Mouse (Mus musculus) embryonic fibroblast, embryonic 13.5 days (primary cell): ENCODE data around the gene Fars2. TPM values are rescaled to one million over a fixed set of nuclear protein-coding genes. Genes with fewer than 3 reads are reported as not detected.

Experiments
- H3K27ac ChIP-seq: 2 replicates; pipeline ENCODE4 v1.5.1; 2012; ENCODE audit warnings: low read length, control low read depth, inconsistent platforms; ENCODE audit not compliant: insufficient read depth
- H3K4me1 ChIP-seq: 2 replicates; pipeline ENCODE4 v1.6.1; 2011; ENCODE audit warnings: low read length; ENCODE audit not compliant: control insufficient read depth, insufficient read depth
- H3K4me3 ChIP-seq: 2 replicates; pipeline ENCODE4 v1.5.1; 2011; ENCODE audit warnings: mild to moderate bottlenecking, control low read depth, low read length; ENCODE audit not compliant: insufficient read depth
- CTCF ChIP-seq: IDR thresholded peaks from 2 replicates; pipeline ENCODE4 v1.5.1; 2011; ENCODE audit warnings: mild to moderate bottlenecking, control low read depth, low read length, moderate library complexity, borderline replicate concordance; ENCODE audit not compliant: insufficient read depth
- POLR2A ChIP-seq: IDR thresholded peaks from 2 replicates; pipeline ENCODE4 v1.6.1; 2011; ENCODE audit warnings: low read depth, mild to moderate bottlenecking, control low read depth, low read length, moderate library complexity
- polyA plus RNA-seq: library from polyadenylated mRNA; stranded (reverse); fragments of >200 nt; gene quantifications from 2 replicates; pipeline ENCODE4 v1.2.4, GENCODE M21; 2011; ENCODE audit warnings: low read depth; ENCODE audit not compliant: missing spikeins, insufficient read length

Fars2 gene
- polyA plus RNA-seq, 1 experiment, result 16.0 TPM

DNA sequence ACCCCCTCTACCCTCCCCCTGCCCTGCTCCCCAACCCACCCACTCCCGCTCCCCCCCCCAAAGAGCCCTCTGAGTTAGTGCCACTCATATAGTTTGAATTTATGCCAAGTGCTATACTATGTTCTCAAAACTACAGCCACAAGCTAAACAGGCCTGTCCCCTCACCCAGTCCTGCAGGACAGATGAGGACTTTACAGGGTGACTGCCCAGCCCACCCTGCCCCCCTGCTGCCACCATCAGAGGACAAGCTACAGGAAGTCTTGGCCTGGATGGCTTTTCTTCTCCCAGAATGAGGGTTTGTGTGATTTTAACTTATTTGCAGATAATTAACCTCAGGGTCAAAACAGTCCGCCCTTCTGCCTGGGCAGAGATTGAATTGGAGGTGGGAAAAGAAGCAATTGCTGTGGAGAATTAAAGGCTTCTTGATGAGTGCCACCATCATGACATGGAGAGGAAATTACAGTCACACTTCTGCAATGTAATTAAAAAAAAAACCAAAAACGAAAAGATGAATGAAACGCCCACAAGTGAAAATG lies 383.2 kb downstream of the Fars2 start:
- Histone ChIP-seq H3K4me1 (no peaks in the 10 kb centered on the region), H3K27ac (no peak overlapping the region), H3K4me3 (no peak overlapping the region)
- TF ChIP-seq POLR2A (no peak), CTCF (no peak)

DNA sequence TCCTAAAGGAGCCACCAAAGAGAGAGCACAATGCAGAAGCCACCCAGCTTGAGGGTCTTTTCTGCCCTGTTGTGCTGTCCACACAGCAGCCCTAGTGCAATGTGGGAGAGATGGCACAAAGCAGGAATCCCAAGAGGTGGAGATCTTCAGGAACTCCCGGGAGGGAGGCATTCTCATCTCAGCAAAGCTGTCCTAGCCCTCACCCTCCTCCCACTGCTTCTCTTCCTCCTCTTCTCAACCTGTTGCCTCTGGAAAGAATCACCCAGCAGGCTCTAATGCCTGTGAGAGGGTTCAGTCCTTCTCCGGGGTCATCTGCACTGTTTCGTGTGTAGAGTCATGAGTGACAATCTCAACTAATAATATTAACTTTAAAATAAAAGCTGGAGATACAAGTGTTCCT lies 386.3 kb downstream of the Fars2 start:
- Histone ChIP-seq H3K4me1 (no peaks in the 10 kb centered on the region), H3K27ac (no peak overlapping the region), H3K4me3 (no peak overlapping the region)
- TF ChIP-seq CTCF (no peak), POLR2A (no peak)

DNA sequence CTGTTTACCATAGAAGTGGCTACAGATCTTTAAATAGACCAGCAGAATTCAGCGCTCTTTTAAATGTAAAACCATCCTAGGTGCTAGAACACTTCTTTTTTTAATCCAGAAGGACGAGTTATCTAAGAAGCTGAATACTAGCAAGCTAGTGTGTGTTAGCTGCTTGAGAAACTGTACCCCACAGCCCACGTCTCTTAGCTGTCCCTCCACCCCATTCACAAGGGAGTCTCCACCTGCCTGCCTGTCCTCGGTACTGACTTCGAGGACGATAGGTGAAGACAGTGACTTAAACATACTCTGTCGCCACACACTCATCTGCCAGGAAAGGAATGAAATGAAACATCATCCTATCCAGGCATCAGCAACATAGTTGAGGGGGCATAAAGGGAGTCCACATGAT lies 386.8 kb downstream of the Fars2 start:
- TF ChIP-seq CTCF (no peak), POLR2A (no peak)
- H3K27ac ChIP-seq, result no peak overlapping the region
- H3K4me3 ChIP-seq, result no peak overlapping the region
- H3K4me1 ChIP-seq, result no peaks in the 10 kb centered on the region

DNA sequence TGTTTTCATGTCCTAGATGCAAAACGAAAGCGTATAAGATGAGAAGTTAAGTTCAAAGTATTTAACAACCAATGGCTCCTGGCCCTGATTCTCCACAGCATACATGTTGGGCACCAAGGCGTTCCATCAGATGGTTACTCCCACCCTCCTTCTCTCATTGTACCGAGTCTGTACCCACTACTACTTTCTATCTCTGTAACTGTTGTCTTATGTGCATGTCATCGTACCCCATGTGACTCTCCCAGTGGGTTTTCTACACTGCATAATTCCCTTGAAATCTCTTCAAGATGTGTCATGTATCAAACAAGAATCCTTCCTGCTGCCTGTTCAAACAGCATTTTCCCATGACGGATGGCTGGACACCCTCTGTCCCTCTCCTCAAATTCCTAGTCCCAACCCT lies 388.5 kb downstream of the Fars2 start:
- Histone ChIP-seq H3K4me3 (no peak overlapping the region), H3K4me1 (no peaks in the 10 kb centered on the region), H3K27ac (no peak overlapping the region)
- TF ChIP-seq CTCF, result no peak
- TF ChIP-seq POLR2A, result no peak

DNA sequence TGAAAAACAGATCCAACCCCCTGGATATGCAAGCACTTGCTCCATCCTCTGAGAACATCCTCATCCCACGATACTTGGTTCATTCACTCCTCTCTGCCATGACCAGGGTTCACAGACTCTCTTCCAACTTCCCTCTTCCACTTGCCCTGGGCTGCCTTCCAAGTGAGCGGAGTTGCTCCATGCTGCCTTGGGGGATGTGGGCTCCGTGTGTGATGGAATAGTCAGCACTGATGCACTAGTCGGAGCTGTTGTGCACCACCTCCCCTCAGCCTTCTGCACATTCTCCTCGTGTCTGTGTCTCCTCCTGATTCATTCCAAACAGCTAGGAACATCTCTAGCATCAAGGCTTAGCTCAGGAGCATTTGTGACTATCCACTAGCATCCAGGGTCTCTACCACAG lies 389.1 kb downstream of the Fars2 start:
- Histone ChIP-seq H3K27ac (no peak overlapping the region), H3K4me1 (no peaks in the 10 kb centered on the region), H3K4me3 (no peak overlapping the region)
- TF ChIP-seq CTCF (no peak), POLR2A (no peak)

DNA sequence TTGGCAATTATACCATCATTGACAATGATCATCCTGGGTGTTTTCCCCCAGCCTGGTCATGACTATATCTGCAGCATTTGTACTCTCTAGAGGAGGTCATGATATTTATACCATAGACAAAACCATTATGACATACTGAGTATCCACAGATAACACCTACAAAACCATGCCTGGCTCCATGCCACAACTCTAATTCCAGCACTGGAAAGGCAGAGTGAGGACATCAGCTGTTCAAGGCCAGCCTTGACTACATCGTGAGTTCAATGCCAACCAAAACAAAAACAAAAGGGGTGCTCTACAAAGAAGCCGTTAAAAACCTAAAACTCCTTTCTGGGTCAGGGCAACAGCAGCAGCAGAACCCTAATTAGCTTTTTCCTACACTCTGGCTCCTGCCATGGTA lies 392.9 kb downstream of the Fars2 start:
- no peak for TF ChIP-seq POLR2A
- TF ChIP-seq CTCF, result no peak
- Histone ChIP-seq H3K4me3 (no peak overlapping the region), H3K4me1 (no peaks in the 10 kb centered on the region), H3K27ac (no peak overlapping the region)

DNA sequence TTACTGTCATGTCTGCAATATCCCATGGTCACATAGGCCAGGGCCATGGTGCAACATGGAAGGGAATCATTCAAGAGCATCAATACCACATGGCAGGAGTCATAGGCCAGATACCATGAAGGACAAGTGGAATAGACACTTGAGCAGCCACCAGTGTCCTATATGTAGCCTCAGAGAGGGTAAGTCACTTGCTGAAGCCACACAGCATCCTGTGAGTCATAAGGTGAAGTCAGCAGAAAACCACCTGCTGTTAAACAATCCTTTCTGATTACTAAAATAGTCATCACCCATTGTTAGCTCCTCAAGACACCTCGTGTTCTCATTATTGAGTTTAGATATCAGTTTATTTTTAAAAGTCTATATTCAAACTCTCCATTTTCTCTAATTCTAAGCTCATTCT lies 395.9 kb downstream of the Fars2 start:
- no peak overlapping the region for H3K4me3 ChIP-seq
- H3K4me1 ChIP-seq, result no peaks in the 10 kb centered on the region
- H3K27ac ChIP-seq, result no peak overlapping the region
- TF ChIP-seq CTCF (no peak), POLR2A (no peak)

DNA sequence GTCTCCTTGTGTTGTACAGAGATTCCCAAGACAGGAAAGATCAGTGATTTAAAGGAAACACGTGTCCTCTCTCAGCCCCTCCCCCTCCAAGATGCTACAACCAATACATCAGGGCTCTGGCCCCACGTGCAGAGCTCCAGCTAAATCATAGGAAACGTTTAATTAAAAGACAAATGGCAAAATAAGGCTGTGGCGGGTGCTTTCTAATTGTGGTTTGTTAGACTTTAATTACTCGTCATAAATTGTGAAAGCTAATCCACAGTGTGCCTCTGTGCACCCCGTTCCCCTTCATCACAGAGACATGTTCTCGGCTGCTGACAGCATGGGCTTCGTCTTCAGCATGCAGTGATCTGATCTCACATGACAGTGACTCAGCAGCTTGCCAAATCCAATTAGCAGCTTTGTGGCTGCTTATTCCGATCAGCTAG lies 400.9 kb downstream of the Fars2 start:
- H3K4me3 ChIP-seq, result no peak overlapping the region
- H3K4me1 ChIP-seq, result no peaks in the 10 kb centered on the region
- TF ChIP-seq POLR2A (no peak), CTCF (no peak)
- H3K27ac ChIP-seq, result no peak overlapping the region

DNA sequence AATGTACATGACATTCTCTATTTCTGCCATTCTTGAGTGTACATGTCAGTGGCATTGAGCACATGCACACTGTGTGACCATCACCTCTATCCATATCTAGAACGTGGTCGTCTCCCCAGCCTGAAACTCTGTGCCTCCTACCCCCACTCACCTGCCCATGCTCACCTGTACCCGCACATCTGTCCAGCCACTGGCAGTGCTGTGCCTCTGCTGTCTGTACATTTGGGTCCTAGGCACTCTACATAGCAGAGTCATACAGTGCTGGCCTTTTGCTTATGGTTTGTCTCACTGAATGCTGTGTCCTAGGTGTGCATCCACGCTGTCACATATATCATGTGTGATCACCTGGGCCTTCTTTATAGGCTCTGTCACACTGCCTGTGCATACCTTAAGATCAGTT lies 410.5 kb downstream of the Fars2 start:
- Histone ChIP-seq H3K4me3 (no peak overlapping the region), H3K27ac (no peak overlapping the region), H3K4me1 (peaks cover 4% of the 10 kb centered on the region)
- TF ChIP-seq CTCF, result no peak
- TF ChIP-seq POLR2A, result no peak

DNA sequence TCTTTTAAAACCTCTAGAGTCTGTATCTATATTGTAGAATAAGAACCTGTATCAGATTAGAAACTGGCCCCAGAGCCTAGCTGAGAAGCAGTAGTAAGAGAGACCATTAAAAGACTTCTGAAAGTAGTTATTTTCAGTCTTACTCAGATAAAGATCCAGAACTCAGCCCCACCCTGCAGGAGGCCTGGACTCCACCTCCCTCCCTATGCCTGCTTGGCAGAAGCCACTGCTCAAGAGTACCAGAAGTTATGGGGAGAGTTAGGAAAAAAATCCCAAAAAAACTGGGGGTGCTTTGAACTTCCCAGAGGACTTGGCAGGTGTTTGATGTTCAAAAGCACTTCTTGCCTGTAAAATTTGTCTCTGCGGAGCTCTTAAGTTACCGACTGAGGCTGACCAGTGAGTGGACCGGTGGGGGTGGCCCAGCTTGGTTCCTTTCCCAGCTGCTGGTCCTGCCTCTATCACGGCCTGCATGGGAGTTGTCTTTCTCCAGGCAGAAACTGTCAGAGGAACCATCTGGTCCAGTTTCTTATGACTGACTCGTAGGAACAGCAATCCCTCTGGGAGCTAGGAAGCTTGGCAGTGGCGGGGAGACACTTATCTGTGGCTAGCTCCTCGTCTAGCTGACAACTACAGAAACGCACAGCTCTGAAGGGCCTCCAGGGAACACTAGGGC lies 411.1 kb downstream of the Fars2 start:
- Histone ChIP-seq H3K27ac (no peak overlapping the region), H3K4me3 (no peak overlapping the region), H3K4me1 (peaks cover 4% of the 10 kb centered on the region)
- TF ChIP-seq POLR2A, result no peak
- no peak for TF ChIP-seq CTCF
